Mouse (Mus musculus) embryo, embryonic 9.5 days (tissue): ENCODE data around the gene Slc22a23.
"Not testable (repeated sequence)": the region's sequence is repeated elsewhere in the genome, so short reads cannot be mapped to it uniquely, and the experiment has no call there.

Experiments
- DNase-seq: peaks from one replicate; pipeline ENCODE4 v3.0.0-alpha.2; 2017; ENCODE audit errors: extremely low spot score

Slc22a23 gene

DNA sequence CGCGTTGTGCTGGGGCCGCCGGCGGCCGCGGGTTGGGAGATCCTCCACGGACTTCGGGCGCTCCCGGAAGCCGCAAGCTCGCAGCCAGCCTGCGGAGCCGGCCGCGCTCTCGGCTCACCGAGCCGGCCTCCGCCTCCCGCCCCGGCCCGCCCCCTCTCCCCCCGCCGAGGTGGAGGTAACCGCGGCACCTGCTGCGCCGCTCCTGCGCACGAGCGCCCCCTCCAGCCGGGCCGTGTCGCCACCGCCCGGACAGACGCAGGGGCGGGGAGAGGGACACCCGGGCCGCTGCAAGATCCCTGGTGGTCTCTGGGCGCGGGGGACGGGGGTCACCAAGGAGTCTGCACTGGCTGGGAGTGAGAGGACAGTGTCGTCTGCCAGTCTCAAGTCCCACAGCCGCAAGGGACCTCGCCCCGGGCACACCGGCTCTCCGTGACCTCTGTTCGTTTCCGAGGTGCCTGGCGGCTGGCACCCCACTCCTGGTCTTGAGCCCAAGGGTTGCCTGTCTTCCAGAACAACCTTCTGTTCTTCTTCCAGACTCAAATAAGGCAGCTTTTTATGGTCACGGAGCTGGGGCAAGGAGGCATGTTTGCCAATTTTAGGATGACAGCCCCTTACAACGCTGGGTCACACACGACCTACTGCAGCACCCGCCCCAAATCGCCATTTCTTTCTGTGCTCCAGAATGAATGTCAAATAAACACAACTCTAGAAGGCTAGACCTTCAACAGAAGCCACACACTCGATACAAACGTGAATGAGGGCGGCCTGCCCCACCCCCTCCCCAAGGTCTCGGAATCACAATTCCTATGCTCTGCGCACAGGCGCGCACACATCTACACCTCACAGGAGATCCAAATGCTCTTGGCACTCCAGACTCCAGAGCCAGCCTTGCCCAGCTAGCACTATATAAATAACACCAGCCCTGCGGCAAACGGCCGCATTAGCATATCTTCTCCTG is at the start of gene Slc22a23:
Gene Slc22a23, minus strand, starts transcription at position 55 of the 958 bp plus-strand sequence.
- DNase-seq = peak; percentile 84

- DNase-seq = not testable (repeated sequence)
These were observed 49.3 kb upstream of the Slc22a23 start for GRCm38 (mm10) chr13:34394305-34394704.

DNA sequence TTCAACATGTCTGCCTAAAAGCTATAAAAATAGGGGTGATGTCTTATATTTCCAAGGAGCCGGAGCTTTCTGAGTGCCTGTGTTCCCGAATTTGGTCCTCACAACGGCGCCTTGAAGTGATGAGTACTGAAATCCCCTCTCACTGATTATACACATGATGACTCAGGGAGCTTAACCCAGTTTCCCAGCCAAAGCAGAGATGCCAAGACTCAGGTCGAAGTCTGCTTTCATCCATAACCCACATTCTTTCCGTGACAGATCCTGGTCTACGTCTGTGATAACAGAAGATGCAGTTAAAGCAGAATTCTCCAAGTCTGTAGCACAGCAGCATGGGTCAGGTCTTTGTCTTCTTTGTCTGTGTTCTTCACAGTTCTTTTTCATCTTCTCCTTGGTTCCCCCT is 47.4 kb upstream of the Slc22a23 start:
- no peak for DNase-seq

GRCm38 (mm10) chr13:34388219-34388618 is 43.2 kb upstream of the Slc22a23 start:
- DNase-seq = no peak

DNA sequence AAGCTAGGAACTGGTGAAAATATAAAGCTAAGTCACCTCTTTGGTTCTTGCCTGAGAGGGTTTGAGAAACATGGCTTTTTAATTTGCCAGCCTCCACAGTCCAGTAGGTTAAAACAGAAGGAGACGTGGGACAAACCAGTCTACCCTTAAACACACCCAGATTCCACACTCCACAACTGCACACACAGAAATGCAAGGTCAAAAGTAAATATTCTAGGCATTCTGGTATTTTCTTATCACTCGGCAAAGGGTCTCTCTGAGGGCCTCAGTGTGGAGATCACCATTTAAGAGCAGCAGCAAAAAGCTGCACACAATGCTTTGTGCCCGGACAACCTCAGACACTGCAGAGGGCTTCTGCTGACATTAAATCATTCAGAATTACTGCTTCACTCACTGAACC is 38.4 kb upstream of the Slc22a23 start:
- no peak for DNase-seq

DNA sequence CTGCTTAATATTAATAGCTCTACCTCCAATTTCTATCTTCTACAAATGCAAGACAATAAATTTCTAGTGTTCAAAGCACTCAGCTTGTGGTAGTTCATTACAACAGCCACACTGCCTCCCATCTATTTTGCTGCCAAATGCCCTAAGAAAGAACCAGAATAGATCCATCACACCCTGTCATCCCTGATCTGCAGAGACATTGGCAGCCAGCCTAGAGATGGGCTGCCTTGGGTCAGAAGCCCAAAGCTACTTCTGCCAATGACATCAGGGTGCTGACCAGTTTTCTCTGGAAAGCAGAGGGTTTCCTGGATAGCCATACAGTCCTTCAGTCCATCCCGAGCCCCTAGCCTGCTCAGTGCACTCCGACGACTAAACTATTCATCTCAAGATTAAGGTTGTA is 33.9 kb upstream of the Slc22a23 start:
- DNase-seq = no peak

DNA sequence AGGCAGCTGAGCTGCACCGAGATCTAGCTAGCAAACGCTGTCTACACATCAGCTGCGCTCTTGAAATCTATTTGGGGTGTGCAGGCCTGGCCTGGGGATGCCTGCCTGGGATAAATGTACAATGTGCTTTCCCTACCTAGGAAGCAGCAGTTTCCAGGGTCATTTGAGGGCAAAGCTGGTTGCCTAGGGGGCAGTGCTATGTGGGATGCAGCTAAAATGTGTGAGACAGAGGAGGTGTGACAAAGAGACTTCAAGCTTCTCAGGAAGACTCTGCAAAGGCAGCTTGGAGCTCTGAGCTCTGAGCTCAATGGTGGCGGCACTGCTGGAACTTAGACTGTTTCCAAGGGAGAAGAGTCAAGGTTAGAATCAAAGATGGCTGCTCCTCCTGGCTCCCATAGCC is 30.2 kb upstream of the Slc22a23 start:
- DNase-seq = no peak

- DNase-seq = no peak
These were observed 28.0 kb upstream of the Slc22a23 start for GRCm38 (mm10) chr13:34372870-34373478.

DNA sequence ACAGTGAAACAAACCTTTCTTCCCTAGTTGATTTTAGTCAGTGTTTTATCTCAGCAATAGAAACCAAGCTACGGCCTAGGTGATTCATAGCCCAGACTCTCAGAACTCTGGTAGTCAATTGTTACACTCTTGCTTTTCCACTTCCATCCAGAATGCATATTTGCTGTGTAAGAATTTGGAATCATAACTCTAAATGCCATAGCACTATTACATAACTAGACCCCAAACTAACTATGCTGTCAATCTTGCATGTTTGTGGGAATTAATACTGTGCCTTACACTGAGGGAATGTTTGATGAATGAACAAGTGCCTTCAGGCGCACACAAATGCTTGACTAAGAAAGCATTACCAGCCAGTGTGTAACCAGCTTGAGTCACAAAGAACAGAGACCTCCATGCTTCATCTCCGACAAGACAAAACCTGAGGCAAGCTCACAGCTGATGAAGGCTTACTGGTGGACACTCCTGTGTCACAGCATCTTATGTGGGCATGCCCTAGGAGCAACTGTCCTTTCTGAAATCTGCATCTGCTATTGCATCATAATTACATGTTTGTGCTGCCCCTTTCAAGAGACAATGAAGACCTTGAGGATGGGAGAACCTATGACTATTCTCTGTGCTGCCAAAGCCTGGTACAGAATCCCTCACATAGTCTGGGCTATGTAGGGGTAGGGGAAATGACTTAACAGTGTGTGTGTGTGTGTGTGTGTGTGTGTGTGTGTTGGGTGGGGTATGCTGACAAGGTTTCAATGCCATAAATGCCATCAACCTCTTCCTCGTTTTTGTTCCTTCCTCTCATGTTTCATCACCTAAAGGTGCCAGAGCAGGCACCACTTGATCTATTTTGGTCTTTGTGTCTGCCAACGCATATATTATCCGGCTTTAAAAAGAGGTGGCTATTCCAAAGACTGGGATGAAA is 27.2 kb upstream of the Slc22a23 start:
- no peak for DNase-seq

GRCm38 (mm10) chr13:34370281-34370825 is 25.4 kb upstream of the Slc22a23 start:
- DNase-seq = no peak

- no peak for DNase-seq
These were observed 20.2 kb upstream of the Slc22a23 start for GRCm38 (mm10) chr13:34365226-34365625.

GRCm38 (mm10) chr13:34355656-34356055 is 10.7 kb upstream of the Slc22a23 start:
- no peak for DNase-seq

DNA sequence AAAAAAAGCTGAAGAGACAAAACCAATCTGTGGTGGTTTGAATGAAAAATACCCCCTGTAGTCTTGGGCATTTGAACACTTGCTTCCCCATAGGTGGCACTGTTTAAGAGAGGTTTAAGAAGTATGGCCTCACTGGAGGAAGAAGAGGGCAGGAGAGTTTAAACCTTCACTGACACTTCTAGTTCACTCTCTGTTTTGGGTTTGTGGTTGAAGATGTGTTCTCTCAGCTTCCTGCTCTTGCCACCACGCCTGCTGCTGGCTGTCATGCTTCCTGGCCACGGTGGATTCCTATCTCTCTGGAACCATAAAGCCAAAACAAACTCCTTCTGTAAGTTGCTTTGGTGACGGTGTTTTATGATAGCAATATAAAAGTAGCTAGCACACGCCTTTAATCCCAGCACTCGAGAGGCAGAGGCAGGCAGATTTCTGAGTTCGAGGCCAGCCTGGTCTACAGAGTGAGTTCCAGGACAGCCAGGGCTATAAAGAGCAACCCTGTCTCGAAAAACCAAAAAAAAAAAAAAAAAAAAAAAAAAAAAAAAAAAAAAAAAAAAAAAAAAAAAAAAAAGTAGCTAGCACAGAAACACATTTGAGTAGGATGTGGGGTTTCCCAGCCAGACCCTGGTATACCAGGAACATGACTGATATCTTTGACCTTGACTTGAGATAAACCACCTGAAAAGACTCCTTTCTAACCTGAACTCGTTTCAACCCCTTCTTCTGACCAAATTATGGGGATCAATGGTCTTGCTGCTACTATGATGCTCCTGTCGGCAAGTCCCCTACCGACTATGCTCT is 10.0 kb upstream of the Slc22a23 start:
- DNase-seq = no peak

- no peak for DNase-seq
These were observed 8.3 kb upstream of the Slc22a23 start for GRCm38 (mm10) chr13:34353241-34353640.

DNA sequence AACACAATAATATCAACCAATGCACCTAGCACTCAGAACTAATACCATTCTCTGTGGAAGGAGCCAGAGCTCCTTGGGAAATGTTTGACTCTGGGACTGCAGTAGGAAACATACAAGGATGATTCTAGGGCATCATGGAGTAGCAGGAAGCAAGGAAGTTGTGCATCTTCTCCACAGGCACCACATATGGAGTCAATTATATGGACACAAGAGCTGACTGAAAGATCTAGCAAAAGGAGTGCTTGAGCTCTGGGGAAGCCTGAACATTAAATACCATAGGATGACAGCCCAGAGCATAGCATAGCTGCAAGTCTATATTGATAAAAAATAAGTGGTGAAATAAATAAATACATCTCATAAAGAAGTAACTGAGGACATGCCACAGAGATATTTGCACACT is 6.5 kb upstream of the Slc22a23 start:
- no peak for DNase-seq

- DNase-seq = no peak
These were observed 3.2 kb upstream of the Slc22a23 start for GRCm38 (mm10) chr13:34347960-34348889.

DNA sequence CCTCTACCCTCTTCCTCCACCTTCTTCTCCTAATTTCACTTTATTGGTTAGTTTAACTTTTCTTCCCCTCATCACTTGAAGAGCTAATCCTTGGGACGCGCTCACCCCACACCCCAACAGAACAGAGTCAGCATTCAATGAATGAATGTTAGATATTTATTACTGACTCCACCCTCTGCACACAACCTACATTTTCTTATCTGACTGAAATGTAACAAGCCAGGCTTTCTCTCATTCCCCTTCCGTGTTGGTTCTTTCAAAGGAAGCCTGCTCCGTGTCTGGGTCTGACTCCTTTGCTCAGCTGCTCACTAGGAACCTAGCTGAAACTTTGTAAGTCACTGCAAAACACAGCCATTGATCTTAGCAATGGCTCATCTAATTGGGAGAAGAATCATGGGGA is 1.8 kb upstream of the Slc22a23 start:
- no peak for DNase-seq

GRCm38 (mm10) chr13:34346238-34346637 is 1.3 kb upstream of the Slc22a23 start:
- DNase-seq = no peak

DNA sequence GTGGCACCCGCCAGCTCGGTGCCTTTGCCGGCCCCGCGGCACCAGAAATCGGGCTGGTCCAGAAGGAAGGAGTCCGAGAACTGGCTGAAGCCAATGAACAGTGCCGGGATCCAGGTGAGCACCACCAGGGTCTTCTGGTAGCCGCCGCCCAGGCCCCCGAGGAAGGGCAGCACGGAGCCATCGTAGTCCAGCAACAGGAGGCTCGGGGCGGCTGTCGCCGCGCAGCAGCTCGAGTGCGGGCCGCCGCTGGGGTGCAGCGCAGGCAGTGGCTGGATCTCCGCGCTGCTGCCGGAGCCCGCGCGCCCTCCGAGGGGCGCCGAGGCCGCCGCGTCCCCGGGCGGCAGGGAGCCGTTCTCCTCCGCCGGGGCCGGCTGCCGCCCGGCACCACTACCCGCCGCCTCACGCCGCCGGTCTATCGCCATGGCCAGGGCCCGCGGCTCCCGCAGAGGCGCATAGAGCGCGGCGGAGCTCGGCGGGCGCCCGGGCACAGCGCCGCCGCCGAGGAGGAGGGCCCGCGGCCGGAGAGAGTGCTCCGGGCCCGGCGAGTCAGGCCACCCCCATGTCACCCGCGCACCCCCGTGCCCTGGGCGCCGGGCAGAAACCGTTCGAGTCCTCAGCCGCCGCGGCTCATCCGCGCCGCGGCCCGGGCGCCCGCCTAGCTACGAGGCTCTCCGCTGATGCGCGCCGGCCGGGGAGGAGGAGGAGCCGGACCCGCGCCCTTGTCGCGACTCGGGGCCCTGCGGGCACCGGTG is 430 bp downstream of the Slc22a23 start:
- no peak for DNase-seq
